Mouse (Mus musculus) natural killer cell, adult 2 months (primary cell): ENCODE data around the gene Tmem100.

ENCODE experiments used
- DNase-seq, 2 experiments: peaks; one replicate each; pipeline ENCODE4 v3.0.0; 2022; ENCODE audit warnings: low spot score in 2 of 2

The Tmem100 gene

DNA sequence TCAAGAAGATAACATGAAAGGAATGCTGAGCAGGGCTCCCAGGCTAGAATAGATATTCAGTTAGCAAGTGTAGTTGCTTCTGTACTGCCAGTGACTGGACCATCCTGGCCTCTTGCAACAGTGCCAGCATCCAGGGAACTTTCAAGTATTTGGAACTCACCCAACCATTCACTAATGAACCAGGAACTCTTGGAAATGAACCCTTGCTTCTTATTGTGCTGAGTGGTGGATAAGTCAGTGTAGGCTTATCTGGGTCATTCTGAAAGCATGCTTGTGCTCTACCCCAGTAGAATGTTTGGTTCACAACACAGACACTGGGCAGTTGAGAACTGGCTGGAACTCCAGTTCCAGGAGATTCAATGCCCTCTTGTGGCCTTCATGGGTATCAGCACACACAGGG is 29.1 kb downstream of the Tmem100 start:
- DNase-seq, result no peak

DNA sequence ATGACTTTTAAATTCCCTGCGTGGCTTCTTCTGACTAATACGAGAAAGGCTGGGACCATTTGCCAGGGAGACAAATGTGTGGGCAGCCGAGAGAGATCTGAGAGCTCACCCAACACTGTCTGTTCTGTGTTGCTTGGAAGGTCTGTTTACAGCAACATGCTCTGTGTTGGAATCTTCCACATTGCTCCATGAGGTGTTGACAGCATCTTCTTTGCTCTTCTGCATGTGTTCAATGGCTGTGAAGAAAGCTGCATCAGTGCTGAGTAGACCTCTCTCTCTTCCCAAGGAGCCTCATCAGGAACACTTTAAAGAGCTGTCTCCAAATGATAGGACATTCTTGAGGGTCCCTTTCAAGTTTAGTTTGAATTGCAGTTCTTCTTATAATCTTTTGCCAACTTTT is 32.5 kb downstream of the Tmem100 start:
- DNase-seq, result no peak

DNA sequence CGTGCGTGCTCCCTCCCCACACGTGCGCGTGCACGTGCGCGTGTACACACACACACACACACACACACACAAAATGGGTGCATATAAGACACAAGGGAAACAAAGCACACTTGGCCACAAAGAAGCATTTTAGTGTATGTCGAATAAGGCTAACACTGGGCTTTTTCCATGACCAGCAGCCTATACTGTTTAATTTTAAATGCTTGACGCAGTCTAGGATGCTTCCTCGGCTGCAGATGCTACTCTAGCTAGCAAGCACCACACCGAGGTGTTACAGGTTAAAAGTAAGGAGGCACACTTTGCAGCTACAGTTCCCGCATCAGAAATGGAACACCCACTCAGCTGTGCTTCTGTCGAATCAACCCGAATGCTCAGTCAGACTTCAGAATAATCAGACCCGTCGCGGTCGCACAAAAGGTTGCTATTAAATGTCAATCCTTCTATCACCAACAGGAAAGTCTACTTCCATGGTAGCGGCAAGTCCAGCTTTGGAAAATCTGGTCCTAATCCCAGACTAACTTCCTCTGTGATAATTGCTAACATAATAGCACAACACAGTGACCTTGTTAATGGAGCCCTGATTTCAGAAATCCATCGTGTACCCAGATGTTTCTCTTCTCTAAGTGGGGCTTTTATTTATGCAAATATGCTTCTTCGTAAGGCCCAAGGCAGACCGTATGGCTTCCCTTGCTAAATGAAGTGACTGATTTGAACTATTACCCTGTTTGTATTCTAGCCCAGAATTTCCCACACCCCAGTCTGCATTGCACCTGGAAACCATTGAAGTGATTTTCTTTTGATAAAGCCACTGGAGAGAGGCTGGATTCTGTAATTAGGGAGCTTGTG is 36.5 kb downstream of the Tmem100 start:
- no peak for DNase-seq

DNA sequence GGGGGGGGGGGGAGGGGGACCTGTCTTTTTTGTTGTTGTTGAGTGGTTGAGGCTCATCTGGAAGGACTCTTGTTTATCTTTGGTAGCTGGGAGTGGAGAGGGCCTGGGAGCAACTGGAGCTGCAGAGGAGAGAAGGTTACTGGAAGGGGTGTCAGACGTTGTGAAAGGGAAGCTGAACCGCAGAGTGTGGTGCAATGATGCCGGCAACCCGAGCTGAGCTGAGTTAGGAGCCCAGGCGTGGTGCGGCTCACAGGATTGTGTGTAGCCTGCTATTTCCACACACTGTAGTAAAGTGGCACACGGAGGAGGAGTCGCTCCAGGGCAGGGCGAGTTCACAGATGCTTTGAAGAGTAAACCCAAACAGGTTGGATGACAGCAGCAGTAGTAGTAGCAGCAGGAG is 41.6 kb downstream of the Tmem100 start:
- DNase-seq, result no peak

DNA sequence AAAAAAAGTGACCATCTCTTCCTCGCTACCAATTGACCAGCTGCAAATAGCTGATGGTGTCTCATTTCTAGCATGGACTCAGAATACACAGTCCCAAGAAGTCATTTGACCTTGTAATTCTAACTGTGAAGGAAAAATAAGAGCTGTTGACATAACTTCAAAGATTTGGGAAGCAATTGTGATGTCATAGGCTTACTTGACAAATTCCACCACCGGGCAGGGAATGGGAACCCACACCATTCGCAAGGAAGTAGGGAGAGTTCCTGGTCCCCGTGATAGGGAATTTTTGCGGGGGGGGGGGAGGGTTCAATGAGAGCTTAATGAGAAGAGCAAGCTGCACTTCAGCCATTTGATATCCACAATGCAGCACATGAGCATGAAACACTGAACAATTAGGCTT is 43.1 kb downstream of the Tmem100 start:
- no peak for DNase-seq

DNA sequence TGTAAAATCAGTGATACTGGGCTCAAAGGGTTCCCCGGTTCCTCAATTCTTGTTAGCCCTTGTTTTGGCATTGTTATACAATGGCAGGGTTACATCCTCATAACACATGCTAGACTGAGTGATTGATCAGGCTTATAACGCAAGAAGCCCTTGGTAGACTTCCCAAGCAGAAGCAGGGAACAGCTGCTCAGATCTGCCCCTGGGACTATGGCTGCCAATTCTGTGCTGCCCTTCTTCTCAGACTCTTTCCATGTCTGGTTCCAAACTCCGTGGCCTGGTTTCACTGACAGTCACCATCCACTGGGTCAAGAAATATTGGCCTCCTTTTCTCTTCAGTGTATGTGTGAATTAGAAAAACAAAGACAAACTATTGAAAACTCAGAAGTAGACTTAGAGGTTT is 46.5 kb downstream of the Tmem100 start:
- no peak for DNase-seq

DNA sequence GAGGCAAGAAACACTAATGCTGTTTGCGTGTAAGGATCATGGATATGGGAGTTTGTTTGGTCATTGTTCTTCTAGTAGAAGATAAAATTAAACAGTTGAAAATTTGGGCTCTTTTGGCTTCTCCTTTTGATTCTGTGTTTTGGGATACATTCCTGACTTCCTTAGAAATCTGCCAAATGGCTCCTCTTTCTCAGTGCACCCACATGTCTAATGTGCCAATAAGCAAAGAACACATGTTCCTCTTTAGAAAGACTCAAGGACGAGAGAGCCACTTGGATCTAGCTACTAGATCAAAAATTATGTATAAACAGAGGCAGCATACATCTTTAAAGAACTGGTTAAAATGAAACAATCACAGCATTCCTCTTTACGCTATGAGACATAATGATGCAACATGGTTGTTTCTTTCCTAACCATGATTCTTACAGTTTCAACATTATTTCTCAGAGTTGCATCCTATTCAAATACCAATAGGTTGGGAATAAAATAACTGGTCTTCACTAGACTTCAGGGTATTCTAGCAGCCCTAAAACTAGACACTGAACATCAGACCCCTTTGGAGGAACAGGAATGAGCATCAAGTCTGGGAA is 50.6 kb downstream of the Tmem100 start:
- no peak for DNase-seq

DNA sequence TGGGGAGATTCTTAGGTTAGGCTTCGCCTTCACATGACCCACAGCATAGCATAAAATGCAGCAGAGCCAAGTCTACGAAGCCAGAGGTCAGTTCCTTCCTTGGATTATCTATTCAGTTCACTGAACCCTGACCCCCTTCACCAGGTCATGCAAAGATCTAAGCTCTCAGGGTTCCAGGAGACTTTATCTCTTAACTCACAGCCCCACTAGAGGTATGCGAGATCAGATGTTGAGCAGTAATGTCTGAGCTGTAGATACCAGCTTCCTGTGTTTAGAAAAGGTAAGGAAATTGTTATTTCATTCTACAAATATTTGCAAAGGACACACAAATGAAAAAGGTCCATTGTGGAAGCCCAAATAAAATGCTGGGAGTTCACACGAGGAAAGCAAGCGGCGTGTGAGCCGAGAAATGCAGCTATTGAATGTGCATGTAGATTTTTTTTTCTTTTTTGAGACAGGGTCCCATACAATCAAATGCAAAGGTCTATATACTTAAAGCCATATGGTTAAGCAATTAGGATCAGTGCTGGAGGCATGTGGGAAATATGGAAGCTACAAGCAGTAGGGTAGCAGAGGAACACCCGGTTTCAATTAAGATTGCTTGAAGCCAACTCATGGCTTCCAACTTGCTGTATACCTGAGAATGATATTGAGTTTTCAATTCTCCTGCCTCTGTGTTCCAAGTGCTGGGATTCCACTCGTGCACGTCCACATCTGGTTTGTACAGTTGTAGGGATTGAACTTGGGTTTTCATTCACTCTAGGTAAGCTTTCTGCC is 51.9 kb downstream of the Tmem100 start:
- no peak for DNase-seq

DNA sequence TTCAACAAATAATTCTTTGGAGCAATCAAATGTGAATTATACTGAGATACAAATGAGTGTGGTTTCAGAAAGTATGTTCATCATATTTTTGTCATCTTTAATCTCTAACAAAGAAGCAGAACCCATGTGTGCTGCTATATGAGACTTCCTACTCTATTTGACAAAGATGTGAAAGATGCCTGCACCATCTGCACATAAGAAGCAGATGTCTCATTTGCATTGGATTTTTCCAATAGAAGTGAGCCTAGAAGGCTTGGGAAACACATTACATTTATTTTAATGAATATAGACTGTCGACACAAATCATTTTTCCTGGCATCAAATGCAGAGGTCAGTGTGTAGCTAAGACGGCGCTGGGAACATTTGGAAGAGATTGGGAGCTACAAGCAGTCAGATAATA is 52.9 kb downstream of the Tmem100 start:
- DNase-seq, result no peak

DNA sequence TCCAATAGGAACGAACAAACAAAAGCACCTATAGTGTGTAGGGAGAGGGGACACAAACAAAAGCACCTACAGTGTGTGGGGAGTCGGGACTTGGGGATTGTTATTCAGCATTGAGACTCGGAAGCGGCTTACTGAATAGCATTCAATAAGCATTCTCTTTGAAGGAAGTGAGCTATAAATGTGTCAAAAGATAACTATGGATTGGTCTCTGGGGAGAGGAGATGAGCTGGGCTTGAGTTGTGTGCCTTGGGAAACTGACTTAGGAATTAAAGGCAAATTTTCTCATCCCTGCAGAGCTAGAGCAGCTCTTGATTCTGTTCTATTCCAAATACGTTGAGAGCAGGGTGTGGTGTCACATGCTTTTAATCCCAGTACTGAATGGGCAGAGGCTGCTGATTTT is 54.0 kb downstream of the Tmem100 start:
- no peak for DNase-seq
